Mouse (Mus musculus): ENCODE data around the gene B3galt4. TPM values are rescaled to one million over a fixed set of nuclear protein-coding genes. Genes with fewer than 3 reads are reported as not detected.

B3galt4 gene
- total and polyA plus RNA-seq, 3 experiments, result 2.2 to 2.9 TPM; not detected in 1

DNA sequence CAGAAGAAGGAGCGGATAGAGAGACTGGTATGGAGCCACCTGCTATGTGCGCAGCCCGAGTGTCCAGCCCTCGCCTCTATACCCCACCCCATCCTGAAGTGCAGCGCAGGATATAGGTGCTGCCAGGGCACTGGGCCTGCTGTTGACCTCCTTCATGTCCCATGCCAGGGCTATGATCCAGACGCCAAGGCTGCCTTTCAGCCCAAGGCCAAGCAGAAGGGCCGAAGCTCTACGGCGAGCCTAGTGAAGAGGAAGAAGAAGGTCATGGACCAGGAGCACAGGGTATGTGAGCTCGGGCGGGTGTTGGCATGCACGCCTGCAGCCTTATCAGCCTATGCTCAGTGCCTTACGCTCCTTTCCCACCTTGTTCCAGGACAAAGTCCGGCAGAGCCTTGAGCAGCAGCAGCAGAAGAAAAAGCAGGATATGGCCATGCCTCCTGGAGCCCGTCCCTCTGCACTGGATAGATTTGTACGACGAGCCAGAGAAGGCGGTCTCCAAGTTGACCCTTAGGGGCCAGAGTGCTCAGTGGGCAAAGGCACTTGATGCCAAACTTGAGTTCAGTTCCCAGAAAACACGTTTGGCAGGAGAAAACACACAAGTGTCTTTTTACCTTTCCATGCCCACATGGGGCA, 2.3 kb downstream of the B3galt4 start:
- Histone ChIP-seq H3K4me3 (ENCODE audit: control insufficient read depth in 1 of 2, insufficient read depth in 1 of 2, low read depth in 2 of 2, low read length in 2 of 2) (no peak overlapping the region), H3K79me2 (ENCODE audit: control insufficient read depth, insufficient read depth, low read length, poor library complexity) (peaks cover 16% of the 10 kb centered on the region), H3K27ac (ENCODE audit: control insufficient read depth, low read depth, low read length) (no peak overlapping the region), H3K9me3 (replicated peaks; ENCODE audit: insufficient read depth, low read length) (no peaks in the 10 kb centered on the region), H3K27me3 (ENCODE audit: control insufficient read depth in 1 of 2, insufficient read depth in 2 of 2, low read length in 2 of 2) (no peaks in the 10 kb centered on the region), H3K36me3 (ENCODE audit: control insufficient read depth in 1 of 2, insufficient read depth in 2 of 2, low read length in 2 of 2) (peaks cover 9 to 13% of the 10 kb centered on the region in 2 experiments), H3K9ac (ENCODE audit: control insufficient read depth, low read depth, low read length, poor library complexity, severe bottlenecking) (no peak overlapping the region), H3K4me1 (ENCODE audit: control insufficient read depth in 1 of 2, insufficient read depth in 2 of 2, low read length in 2 of 2) (peaks cover 0 to 13% of the 10 kb centered on the region in 2 experiments; a peak in 2 of 4 replicates)
- no peak for DNase-seq (ENCODE audit: low read depth, low spot score)
- TF ChIP-seq MAFK (IDR thresholded peaks at IDR 0.05; ENCODE audit: borderline replicate concordance, low read depth, low read length) (no peak), ZMIZ1 (IDR thresholded peaks at IDR 0.05; ENCODE audit: low read depth, low read length) (no peak), MYC (IDR thresholded peaks at IDR 0.05; ENCODE audit: low read depth, low read length) (no peak), TCF12 (IDR thresholded peaks at IDR 0.05; ENCODE audit: low read depth, low read length) (no peak), ZNF384 (IDR thresholded peaks at IDR 0.05; ENCODE audit: low read depth, low read length) (no peak), EP300 (IDR thresholded peaks at IDR 0.05; ENCODE audit: low read depth in 1 of 2, low read length in 2 of 2) (no peak), BHLHE40 (IDR thresholded peaks at IDR 0.05; ENCODE audit: borderline replicate concordance, low read depth, low read length) (no peak), JUND (IDR thresholded peaks at IDR 0.05; ENCODE audit: low read depth, low read length) (no peak), RCOR1 (IDR thresholded peaks at IDR 0.05; ENCODE audit: low read depth, low read length) (no peak), POLR2A (IDR thresholded peaks at IDR 0.05; ENCODE audit: control insufficient read depth in 1 of 2, insufficient read depth in 1 of 2, low read depth in 1 of 2, low read length in 2 of 2, poor library complexity in 1 of 2) (no peak), TBP (IDR thresholded peaks at IDR 0.05; ENCODE audit: low read depth, low read length) (no peak), CHD1 (IDR thresholded peaks at IDR 0.05; ENCODE audit: low read depth, low read length) (no peak), TAL1 (IDR thresholded peaks at IDR 0.05; ENCODE audit: low read length) (no peak), SMC3 (IDR thresholded peaks at IDR 0.05; ENCODE audit: low read depth, low read length) (no peak), HCFC1 (IDR thresholded peaks at IDR 0.05; ENCODE audit: low read depth, low read length) (no peak), MAX (IDR thresholded peaks at IDR 0.05; ENCODE audit: low read length) (no peak), USF1 (IDR thresholded peaks at IDR 0.05; ENCODE audit: low read depth, low read length) (no peak)

DNA sequence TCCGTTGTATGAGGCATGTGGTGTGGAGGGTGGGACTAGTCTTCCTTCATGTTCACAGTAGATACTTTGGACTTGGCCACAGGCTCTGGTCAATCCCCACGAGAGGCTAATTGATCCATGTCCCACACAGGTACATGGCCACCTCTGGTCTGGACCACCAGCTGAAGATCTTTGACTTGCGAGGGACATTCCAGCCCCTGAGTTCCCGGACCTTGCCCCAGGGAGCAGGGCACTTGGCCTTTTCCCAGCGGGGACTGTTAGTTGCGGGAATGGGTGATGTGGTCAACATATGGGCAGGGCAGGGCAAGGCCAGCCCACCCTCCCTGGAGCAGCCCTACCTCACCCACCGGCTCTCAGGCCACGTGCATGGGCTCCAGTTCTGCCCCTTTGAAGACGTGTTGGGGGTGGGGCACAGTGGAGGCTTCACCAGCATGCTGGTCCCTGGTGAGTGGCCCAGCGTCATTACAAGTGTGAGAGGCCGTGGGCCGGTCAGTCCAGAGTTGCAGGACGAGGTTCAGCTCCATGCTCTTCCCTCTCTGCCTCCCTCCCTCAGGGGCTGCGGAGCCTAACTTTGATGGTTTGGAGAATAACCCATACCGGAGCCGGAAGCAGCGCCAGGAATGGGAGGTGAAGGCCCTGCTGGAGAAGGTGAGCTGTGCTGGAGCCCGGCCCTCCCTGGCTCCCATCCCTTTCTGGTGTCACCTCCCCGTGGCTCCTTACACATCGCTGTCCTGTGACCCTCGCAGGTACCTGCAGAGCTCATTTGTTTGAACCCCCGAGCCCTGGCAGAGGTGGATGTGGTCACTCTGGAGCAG, 3.0 kb downstream of the B3galt4 start:
- no peak overlapping the region for H3K9ac ChIP-seq (ENCODE audit: control insufficient read depth, low read depth, low read length, poor library complexity, severe bottlenecking)
- H3K27me3 ChIP-seq (ENCODE audit: control insufficient read depth in 1 of 2, insufficient read depth in 2 of 2, low read length in 2 of 2), result no peaks in the 10 kb centered on the region
- DNase-seq (ENCODE audit: low read depth, low spot score), result no peak
- no peaks in the 10 kb centered on the region for H3K9me3 ChIP-seq (replicated peaks; ENCODE audit: insufficient read depth, low read length)
- no peak overlapping the region for H3K27ac ChIP-seq (ENCODE audit: control insufficient read depth, low read depth, low read length)
- H3K4me3 ChIP-seq (ENCODE audit: control insufficient read depth in 1 of 2, insufficient read depth in 1 of 2, low read depth in 2 of 2, low read length in 2 of 2), result no peak overlapping the region
- peaks cover 0 to 12% of the 10 kb centered on the region in 2 experiments; a peak in 2 of 4 replicates for H3K4me1 ChIP-seq (ENCODE audit: control insufficient read depth in 1 of 2, insufficient read depth in 2 of 2, low read length in 2 of 2)
- H3K36me3 ChIP-seq (ENCODE audit: control insufficient read depth in 1 of 2, insufficient read depth in 2 of 2, low read length in 2 of 2), result peaks cover 7 to 11% of the 10 kb centered on the region in 2 experiments
- peaks cover 10% of the 10 kb centered on the region for H3K79me2 ChIP-seq (ENCODE audit: control insufficient read depth, insufficient read depth, low read length, poor library complexity)
- TF ChIP-seq ZKSCAN1 (IDR thresholded peaks at IDR 0.05; ENCODE audit: low read depth, low read length), result no peak
- TF ChIP-seq GATA1 (IDR thresholded peaks at IDR 0.05; ENCODE audit: low read depth, low read length), result no peak
- TF ChIP-seq HCFC1 (IDR thresholded peaks at IDR 0.05; ENCODE audit: low read depth, low read length), result no peak
- no peak for TF ChIP-seq RCOR1 (IDR thresholded peaks at IDR 0.05; ENCODE audit: low read depth, low read length)
- no peak for TF ChIP-seq CTCF (IDR thresholded peaks at IDR 0.05 in 2 of 3, conservative IDR thresholded peaks at IDR 0.05 in 1 of 3; ENCODE audit: control insufficient read depth in 1 of 3, insufficient read depth in 1 of 3, low read depth in 2 of 3, low read length in 3 of 3, poor library complexity in 1 of 3, severe bottlenecking in 1 of 3)
- TF ChIP-seq MAFK (IDR thresholded peaks at IDR 0.05; ENCODE audit: borderline replicate concordance, low read depth, low read length), result no peak
- no peak for TF ChIP-seq MAX (IDR thresholded peaks at IDR 0.05; ENCODE audit: low read length)
- no peak for TF ChIP-seq USF2 (IDR thresholded peaks at IDR 0.05; ENCODE audit: borderline replicate concordance in 1 of 2, insufficient read depth in 1 of 2, low read depth in 1 of 2, low read length in 2 of 2)
- no peak for TF ChIP-seq KAT2A (conservative IDR thresholded peaks at IDR 0.05; ENCODE audit: low read depth, low read length)
- TF ChIP-seq USF1 (IDR thresholded peaks at IDR 0.05; ENCODE audit: low read depth, low read length), result no peak
